ENCODE assay signal across 9 mouse cellular contexts in genomic region chrX:99853834-99854233, GRCm38 (mm10). TPM values are rescaled to one million over a fixed set of nuclear protein-coding genes. Genes with fewer than 3 reads are reported as not detected.
DNase-seq lines count a peak whose midpoint lies in the region; ATAC-seq and TF ChIP-seq lines count a peak whose summit lies in the region.
"Had no signal": no experiment of that assay in that cellular context is flagged by ENCODE, and none has a peak within 500 bp of the region (broad histone marks: within the 10 kb centered on the region; RNA-seq: fewer than 3 reads in every experiment).

No protein-coding gene starts in this region.

- 0 out of 2 replicates have a peak overlapping the region, but pooled peaks have one; percentile 8 for H3K4me3 ChIP-seq in kidney, postnatal 0 days (replicated peaks; ENCODE audit: low read depth, low read length)
- H3K4me3 ChIP-seq in kidney, adult 2 months (ENCODE audit: insufficient read depth, low read depth, low read length), result no peak overlapping the region
- no peak overlapping the region for H3K4me3 ChIP-seq in embryonic facial prominence, embryonic 12.5 days
- peak overlapping the region; percentile 24; the same call in 1 of the 2 replicates for H3K4me3 ChIP-seq in intestine, embryonic 14.5 days (ENCODE audit: low read depth, low read length)
- H3K4me3 ChIP-seq in neural tube, embryonic 12.5 days, result no peak overlapping the region; the same call in 1 of the 2 replicates

- no peak for TF ChIP-seq CTCF in kidney, postnatal 0 days (IDR thresholded peaks at IDR 0.05; ENCODE audit: low read depth)
- no peak for TF ChIP-seq CTCF in kidney, adult 2 months (conservative IDR thresholded peaks at IDR 0.05; ENCODE audit: insufficient read depth, insufficient read length, low read depth, low read length)

- no peak for TF ChIP-seq POLR2A in kidney, adult 2 months (IDR thresholded peaks at IDR 0.05; ENCODE audit: low read depth, low read length)

- no peaks in the 10 kb centered on the region for H3K4me1 ChIP-seq in kidney, postnatal 0 days (replicated peaks; ENCODE audit: insufficient read depth, low read length)
- H3K4me1 ChIP-seq in kidney, adult 2 months (ENCODE audit: control insufficient read depth, insufficient read depth, low read length), result no peaks in the 10 kb centered on the region
- no peaks in the 10 kb centered on the region for H3K4me1 ChIP-seq in embryonic facial prominence, embryonic 12.5 days
- no peaks in the 10 kb centered on the region for H3K4me1 ChIP-seq in intestine, embryonic 14.5 days (replicated peaks; ENCODE audit: control insufficient read depth, insufficient read depth, low read length)
- H3K4me1 ChIP-seq in neural tube, embryonic 12.5 days, result no peaks in the 10 kb centered on the region

- no peak for DNase-seq in kidney, postnatal 0 days (ENCODE audit: low spot score)
- no peak for DNase-seq in kidney, adult 2 months
- DNase-seq in intestine, embryonic 14.5 days (ENCODE audit: low spot score), result no peak
- no peak for DNase-seq in layer of hippocampus, postnatal 14 days (ENCODE audit: low spot score in 2 of 2)
- no peak for DNase-seq in embryo, embryonic 11 days
- no peak for DNase-seq in layer of hippocampus, adult 9-10 months (ENCODE audit: low spot score)

- H3K9me3 ChIP-seq in kidney, postnatal 0 days (replicated peaks; ENCODE audit: low read length), result no peaks in the 10 kb centered on the region
- no peaks in the 10 kb centered on the region for H3K9me3 ChIP-seq in embryonic facial prominence, embryonic 12.5 days
- H3K9me3 ChIP-seq in intestine, embryonic 14.5 days (ENCODE audit: control insufficient read depth, low read length), result no peaks in the 10 kb centered on the region
- H3K9me3 ChIP-seq in neural tube, embryonic 12.5 days, result no peaks in the 10 kb centered on the region

- H3K27ac ChIP-seq in kidney, postnatal 0 days, result no peak overlapping the region
- no peak overlapping the region for H3K27ac ChIP-seq in kidney, adult 2 months (ENCODE audit: insufficient read depth, low read depth, low read length)
- no peak overlapping the region for H3K27ac ChIP-seq in embryonic facial prominence, embryonic 12.5 days
- no peak overlapping the region for H3K27ac ChIP-seq in intestine, embryonic 14.5 days (ENCODE audit: low read depth)
- no peak overlapping the region for H3K27ac ChIP-seq in neural tube, embryonic 12.5 days

- 47% methylated on average over 3 of the region's 3 CpGs for WGBS in kidney, postnatal 0 days
- WGBS in kidney, adult 2 months, result 47% methylated on average over 3 of the region's 3 CpGs
- 62% methylated on average over 3 of the region's 3 CpGs for WGBS in embryonic facial prominence, embryonic 12.5 days
- 43% methylated on average over 3 of the region's 3 CpGs for WGBS in intestine, embryonic 14.5 days
- 31% methylated on average over 3 of the region's 3 CpGs for WGBS in neural tube, embryonic 12.5 days

- H3K36me3 ChIP-seq in kidney, postnatal 0 days (ENCODE audit: insufficient read depth, low read length), result no peaks in the 10 kb centered on the region
- H3K36me3 ChIP-seq in kidney, adult 2 months (ENCODE audit: control insufficient read depth, insufficient read depth, low read length), result no peaks in the 10 kb centered on the region
- H3K36me3 ChIP-seq in embryonic facial prominence, embryonic 12.5 days, result no peaks in the 10 kb centered on the region
- H3K36me3 ChIP-seq in intestine, embryonic 14.5 days (ENCODE audit: control insufficient read depth, insufficient read depth, low read length), result no peaks in the 10 kb centered on the region
- no peaks in the 10 kb centered on the region for H3K36me3 ChIP-seq in neural tube, embryonic 12.5 days

- H3K27me3 ChIP-seq in kidney, postnatal 0 days (ENCODE audit: insufficient read depth, low read length), result 0 out of 2 replicates have a peak, but pooled peaks cover 3% of the 10 kb centered on the region
- no peaks in the 10 kb centered on the region for H3K27me3 ChIP-seq in kidney, adult 2 months (replicated peaks; ENCODE audit: control insufficient read depth, insufficient read depth, low read length)
- peaks cover 31% of the 10 kb centered on the region for H3K27me3 ChIP-seq in embryonic facial prominence, embryonic 12.5 days
- H3K27me3 ChIP-seq in intestine, embryonic 14.5 days (replicated peaks; ENCODE audit: control insufficient read depth, insufficient read depth, low read length), result peaks cover 9% of the 10 kb centered on the region; the same call in 1 of the 2 replicates
- H3K27me3 ChIP-seq in neural tube, embryonic 12.5 days (replicated peaks), result peaks cover 4% of the 10 kb centered on the region; the same call in 1 of the 2 replicates

- ATAC-seq in kidney, postnatal 0 days (replicated peaks; ENCODE audit: low FRiP score, low read depth), result no peak
- no peak for ATAC-seq in embryonic facial prominence, embryonic 12.5 days (ENCODE audit: insufficient number of reproducible peaks, insufficient read depth, low FRiP score, low TSS enrichment)
- ATAC-seq in intestine, embryonic 14.5 days (replicated peaks; ENCODE audit: low FRiP score, low TSS enrichment, low read depth), result 0 out of 2 replicates have a peak, but pooled peaks have one; percentile 15
- no peak; the same call in none of the 2 replicates for ATAC-seq in neural tube, embryonic 12.5 days (ENCODE audit: low FRiP score, low read depth)

- no peak overlapping the region for H3K9ac ChIP-seq in kidney, postnatal 0 days (ENCODE audit: low read depth, low read length)
- H3K9ac ChIP-seq in embryonic facial prominence, embryonic 12.5 days, result no peak overlapping the region
- H3K9ac ChIP-seq in intestine, embryonic 14.5 days (ENCODE audit: low read length), result no peak overlapping the region
- no peak overlapping the region for H3K9ac ChIP-seq in neural tube, embryonic 12.5 days

- H3K4me2 ChIP-seq in kidney, postnatal 0 days (ENCODE audit: low read length), result peak overlapping the region; percentile 43
- peak overlapping the region; percentile 43 for H3K4me2 ChIP-seq in embryonic facial prominence, embryonic 12.5 days (replicated peaks)
- peak overlapping the region; percentile 44 for H3K4me2 ChIP-seq in intestine, embryonic 14.5 days (ENCODE audit: low read length)
- peak overlapping the region; percentile 52 for H3K4me2 ChIP-seq in neural tube, embryonic 12.5 days (replicated peaks)

RNA-seq across cellular contexts. Expression of gene Tmem28, which starts 33.0 kb away (rescaled TPM):
- polyA plus RNA-seq in kidney, postnatal 0 days (2015; fragmentation: Nextera tagmentation; extraction: Ambion mirVana), result not detected in 2 replicates
- 1.0 and 1.1 TPM in 2 replicates for polyA plus RNA-seq in kidney, adult 2 months (2012; rRNA removed)
- polyA plus RNA-seq in embryonic facial prominence, embryonic 12.5 days (2016; fragmentation: Nextera tagmentation; extraction: Ambion mirVana), result 0.48 and 0.50 TPM in 2 replicates
- polyA plus RNA-seq in intestine, embryonic 14.5 days (2014; fragmentation: Nextera tagmentation; extraction: Ambion mirVana), result 0.11 and 0.15 TPM in 2 replicates
- polyA plus RNA-seq in neural tube, embryonic 12.5 days (2016; fragmentation: Nextera tagmentation; extraction: Ambion mirVana), result 0.89 and 1.1 TPM in 2 replicates
- total RNA-seq in layer of hippocampus, postnatal 14 days (2021), result 10 to 100 TPM; 26.5 to 28.1 TPM
- polyA plus RNA-seq: gonadal fat pad, adult 2 months had no signal

Comparison
In these comparisons a context has a peak if more than half of its experiments do, and no peak if none do; other contexts are left out.
1. H3K4me3 ChIP-seq: peak in kidney, postnatal 0 days (single experiment) and intestine, embryonic 14.5 days (single experiment); none in kidney, adult 2 months (single experiment), embryonic facial prominence, embryonic 12.5 days (single experiment) and neural tube, embryonic 12.5 days (single experiment).
2. Peak in every context shown above with its lines, with median percentiles within 50 percentile points of each other: H3K4me2 ChIP-seq.